Mouse (Mus musculus) stomach, embryonic 16.5 days (tissue): ENCODE data around the gene Wdcp. TPM values are rescaled to one million over a fixed set of nuclear protein-coding genes. Genes with fewer than 3 reads are reported as not detected.

Source experiments
- ATAC-seq: fragments of 200-750 bp; cut with Nextera tagmentation; 2 replicates; pipeline ENCODE4 v1.8.0; 2017; ENCODE audit warnings: moderate number of reproducible peaks, moderate TSS enrichment; ENCODE audit not compliant: insufficient read depth, low FRiP score
- H3K27ac ChIP-seq: fragments of 300-500 bp; sonication (generic); 2 replicates; pipeline ENCODE4 v1.5.1; 2014; ENCODE audit warnings: low read length
- H3K27me3 ChIP-seq: fragments of 300-500 bp; sonication (generic); 2 replicates; pipeline ENCODE4 v1.6.1; 2014; ENCODE audit warnings: low read length, control low read depth, mixed read lengths; ENCODE audit not compliant: control insufficient read depth, insufficient read depth
- H3K36me3 ChIP-seq: fragments of 300-500 bp; sonication (generic); 2 replicates; pipeline ENCODE4 v1.6.1; 2014; ENCODE audit warnings: low read length; ENCODE audit not compliant: control insufficient read depth, insufficient read depth
- H3K4me1 ChIP-seq: fragments of 300-500 bp; sonication (generic); 2 replicates; pipeline ENCODE4 v1.6.1; 2014; ENCODE audit warnings: low read length, control low read depth, mixed read lengths; ENCODE audit not compliant: control insufficient read depth, insufficient read depth
- H3K4me2 ChIP-seq: fragments of 300-500 bp; sonication (generic); 2 replicates; pipeline ENCODE4 v1.6.1; 2014; ENCODE audit warnings: low read depth, low read length, mixed read lengths
- H3K4me3 ChIP-seq: fragments of 300-500 bp; sonication (generic); replicated peaks from 2 replicates; pipeline ENCODE4 v1.5.1; 2014; ENCODE audit warnings: mild to moderate bottlenecking, low read length
- H3K9ac ChIP-seq: fragments of 300-500 bp; sonication (generic); 2 replicates; pipeline ENCODE4 v1.6.1; 2014; ENCODE audit warnings: low read length
- H3K9me3 ChIP-seq: fragments of 300-500 bp; sonication (generic); replicated peaks from 2 replicates; pipeline ENCODE4 v1.6.1; 2016; ENCODE audit warnings: low read length, control low read depth; ENCODE audit not compliant: control insufficient read depth
- WGBS: fragments of 180-500 bp; shearing (Covaris S2); extraction: QIAGEN DNeasy Blood & Tissue Kit; methylation state at CpG from one replicate; pipeline ENCODE4 v1.1.7; 2014; 5-methylcytosine and 5-hydroxymethylcytosine counted together
- polyA plus RNA-seq: library from polyadenylated mRNA; unstranded; fragments of >200 nt; fragmentation: Nextera tagmentation; extraction: Ambion mirVana; gene quantifications from 2 replicates; pipeline ENCODE4 v1.2.1, GENCODE M21; 2015

Gene Wdcp
- polyA plus RNA-seq, 1 experiment from 2014 or later: 11.7 TPM

DNA sequence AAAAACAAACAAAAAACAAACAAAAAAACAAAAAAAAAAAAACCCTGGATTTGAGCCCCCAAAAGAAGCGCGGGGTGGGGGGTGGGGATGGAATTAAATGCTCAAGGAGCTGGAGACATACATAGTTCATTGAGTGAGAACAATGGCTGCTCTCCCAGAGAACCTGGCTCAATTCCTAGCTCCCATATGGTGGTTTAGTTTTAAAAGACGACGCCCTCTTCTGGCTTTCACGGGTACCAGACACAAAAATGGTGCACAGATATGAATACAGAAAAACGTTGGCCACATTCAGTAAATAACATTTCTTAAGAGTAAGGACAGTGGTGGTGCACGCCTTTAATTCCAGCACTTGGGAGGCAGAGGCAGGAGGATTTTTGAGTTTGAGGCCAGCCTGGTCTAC lies 62.8 kb downstream of the Wdcp start:
- Histone ChIP-seq H3K27ac (no peak overlapping the region), H3K27me3 (no peaks in the 10 kb centered on the region), H3K9me3 (no peaks in the 10 kb centered on the region), H3K4me2 (no peak overlapping the region), H3K9ac (no peak overlapping the region), H3K36me3 (no peaks in the 10 kb centered on the region), H3K4me3 (no peak overlapping the region), H3K4me1 (no peaks in the 10 kb centered on the region; the same call in 1 of the 2 replicates)
- WGBS: 71% methylated on average over 7 of the region's 7 CpGs
- ATAC-seq: no peak

GRCm38 (mm10) chr12:4906476-4906875 lies 63.4 kb downstream of the Wdcp start:
- Histone ChIP-seq H3K4me3 (peak overlapping the region; percentile 84), H3K4me1 (no peaks in the 10 kb centered on the region; the same call in 1 of the 2 replicates), H3K27me3 (no peaks in the 10 kb centered on the region), H3K4me2 (peak overlapping the region; percentile 80), H3K9me3 (no peaks in the 10 kb centered on the region), H3K36me3 (no peaks in the 10 kb centered on the region), H3K9ac (peak overlapping the region; percentile 91), H3K27ac (no peak overlapping the region)
- ATAC-seq: no peak
- 40% methylated on average over 7 of the region's 7 CpGs for WGBS

DNA sequence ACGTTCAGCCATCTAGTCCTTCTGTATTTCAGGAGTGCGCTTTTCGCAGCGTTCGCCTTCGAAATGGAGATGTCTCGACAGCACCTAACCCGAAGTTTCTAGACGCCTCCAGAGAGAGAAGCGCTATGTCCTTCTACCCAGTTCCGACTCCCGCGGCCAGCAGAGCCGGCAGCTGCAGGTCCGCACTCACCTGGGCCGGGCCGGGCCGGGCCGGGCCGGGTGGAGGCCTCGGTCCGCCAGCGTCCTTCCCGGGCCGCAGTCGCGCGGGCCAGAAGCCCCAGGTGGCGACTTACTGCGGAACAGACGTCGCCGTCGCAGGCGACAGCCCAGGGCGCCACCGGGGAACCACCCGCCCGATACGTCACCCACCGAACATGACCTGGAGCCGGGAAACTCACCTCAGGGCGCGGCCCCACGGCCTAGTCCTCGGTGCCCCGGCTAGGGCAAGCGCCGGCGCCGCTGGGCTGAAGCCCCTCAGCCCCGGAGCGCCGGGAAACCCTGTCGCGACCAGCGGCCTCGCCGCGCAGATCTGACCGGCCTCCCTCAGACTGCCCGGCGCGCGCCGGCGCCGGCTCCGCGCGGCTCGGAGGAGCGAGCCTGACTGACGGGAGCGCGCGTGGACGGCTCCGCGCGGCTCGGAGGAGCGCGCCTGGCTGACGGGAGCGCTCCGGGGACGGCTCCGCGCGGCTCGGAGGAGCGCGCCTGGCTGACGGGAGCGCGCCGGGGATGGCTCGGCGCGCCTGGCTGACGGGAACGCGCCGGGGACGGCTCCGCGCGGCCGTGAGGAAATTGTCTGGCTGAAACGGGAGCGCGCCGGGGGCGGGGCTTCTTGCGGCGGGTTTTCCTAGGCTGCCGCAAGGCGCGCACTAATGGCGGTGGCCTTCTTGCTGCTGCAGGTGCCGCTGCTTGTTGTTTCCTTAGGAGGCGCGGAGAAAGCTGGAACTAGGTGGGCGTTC lies 64.1 kb downstream of the Wdcp start, which contains the start of gene Ubxn2a:
TSS of gene Ubxn2a (minus strand) at position 755 of the 956 bp plus-strand sequence.
- Histone ChIP-seq H3K4me3 (peak within 1 kb of the TSS; percentile 84), H3K4me1 (no peaks in the 10 kb centered on the region; the same call in 1 of the 2 replicates), H3K4me2 (peak within 1 kb of the TSS; percentile 80), H3K27me3 (no peaks in the 10 kb centered on the region), H3K9ac (peak within 1 kb of the TSS; percentile 91), H3K27ac (peak within 1 kb of the TSS; percentile 87), H3K36me3 (no peaks in the 10 kb centered on the region), H3K9me3 (no peaks in the 10 kb centered on the region)
- under 1% methylated on average over 125 of the region's 125 CpGs for WGBS
- ATAC-seq: peak; percentile 97

DNA sequence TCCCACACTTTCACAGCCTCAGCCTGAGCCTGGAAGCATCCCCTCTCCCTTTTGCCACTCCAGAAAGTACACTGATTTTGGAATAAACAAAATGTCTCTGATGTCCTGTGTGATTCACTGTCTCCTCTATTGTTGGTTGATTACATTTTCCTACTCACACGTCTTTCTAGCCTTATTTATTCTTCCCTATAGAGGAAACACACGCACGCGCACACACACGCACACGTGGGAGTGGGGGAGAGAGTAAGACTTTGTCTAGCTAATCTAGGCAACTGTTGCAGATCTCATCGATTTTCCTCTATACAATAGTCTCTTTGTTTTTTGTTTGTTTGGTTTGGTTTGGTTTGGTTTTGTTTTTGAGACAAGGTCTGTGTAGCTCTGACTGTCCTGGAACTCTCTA lies 65.3 kb downstream of the Wdcp start:
- WGBS: 87% methylated on average over 7 of the region's 7 CpGs
- no peak for ATAC-seq
- Histone ChIP-seq H3K4me2 (no peak overlapping the region), H3K27me3 (no peaks in the 10 kb centered on the region), H3K9me3 (no peaks in the 10 kb centered on the region), H3K9ac (no peak overlapping the region), H3K36me3 (no peaks in the 10 kb centered on the region), H3K27ac (no peak overlapping the region), H3K4me3 (no peak overlapping the region), H3K4me1 (no peaks in the 10 kb centered on the region; the same call in 1 of the 2 replicates)

Other genes starting within 250 kb of the Wdcp start
- 0.25 and 0.36 TPM in 2 replicates for gene Fam228a, start 104.9 kb upstream of the Wdcp start, polyA plus RNA-seq
- gene Pfn4, start 74.3 kb upstream of the Wdcp start, polyA plus RNA-seq: 1.3 and 2.0 TPM in 2 replicates
- 2.2 and 2.6 TPM in 2 replicates for gene Fam228b, start 74.0 kb upstream of the Wdcp start, polyA plus RNA-seq
- 187 and 190 TPM in 2 replicates for gene Sf3b6, start 25.8 kb upstream of the Wdcp start, polyA plus RNA-seq
- 7.1 and 7.5 TPM in 2 replicates for gene Fkbp1b, start 1.7 kb upstream of the Wdcp start, polyA plus RNA-seq
- gene Mfsd2b, start 31.1 kb downstream of the Wdcp start, polyA plus RNA-seq: 3.3 and 3.4 TPM in 2 replicates
- 25.8 and 26.1 TPM in 2 replicates for gene Ubxn2a, start 64.4 kb downstream of the Wdcp start, polyA plus RNA-seq
- gene Atad2b, start 74.0 kb downstream of the Wdcp start, polyA plus RNA-seq: 5.4 and 7.5 TPM in 2 replicates